In the genomic region with DNA sequence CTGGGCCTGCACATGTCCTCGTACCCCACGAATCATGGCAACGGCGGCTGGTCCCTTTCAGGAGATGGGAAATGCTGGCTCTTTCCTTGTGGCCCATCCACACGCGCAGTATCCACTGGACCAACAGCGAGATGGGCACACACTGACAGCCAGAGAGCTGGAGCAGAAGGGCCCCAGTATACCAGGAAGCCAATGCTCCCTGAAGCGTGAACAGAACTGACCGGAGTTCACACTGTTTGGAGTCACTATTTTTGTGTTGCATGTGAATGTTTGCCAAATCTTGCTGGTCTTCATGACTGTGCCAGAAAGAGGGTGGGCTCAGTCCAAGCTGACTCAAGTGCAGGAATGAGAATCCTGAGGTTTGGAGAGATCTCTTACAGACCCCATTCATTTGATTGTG, we compare ENCODE assay signal across 11 mouse cellular contexts. TPM values are rescaled to one million over a fixed set of nuclear protein-coding genes. Genes with fewer than 3 reads are reported as not detected.
DNase-seq lines count a peak whose midpoint lies in the region; ATAC-seq and TF ChIP-seq lines count a peak whose summit lies in the region.
"Had no signal": no experiment of that assay in that cellular context is flagged by ENCODE, and none has a peak within 500 bp of the region (broad histone marks: within the 10 kb centered on the region; RNA-seq: fewer than 3 reads in every experiment).

No protein-coding gene starts in this region.

- no peaks in the 10 kb centered on the region for H3K27me3 ChIP-seq in hindbrain, postnatal 0 days (ENCODE audit: insufficient read depth, low read length)
- H3K27me3 ChIP-seq in hindbrain, embryonic 11.5 days (ENCODE audit: control insufficient read depth, insufficient read depth, low read length): no peaks in the 10 kb centered on the region
- H3K27me3 ChIP-seq in kidney, embryonic 16.5 days (ENCODE audit: insufficient read depth, low read length): no peaks in the 10 kb centered on the region
- H3K27me3 ChIP-seq: liver, embryonic 13.5 days; megakaryocyte, embryonic 14.5 days had no signal

- no peaks in the 10 kb centered on the region for H3K9me3 ChIP-seq in hindbrain, postnatal 0 days (ENCODE audit: low read length)
- H3K9me3 ChIP-seq in hindbrain, embryonic 11.5 days (ENCODE audit: control insufficient read depth, low read length): no peaks in the 10 kb centered on the region
- no peaks in the 10 kb centered on the region for H3K9me3 ChIP-seq in kidney, embryonic 16.5 days (ENCODE audit: low read length)
- H3K9me3 ChIP-seq: embryonic facial prominence, embryonic 10.5 days; limb, embryonic 10.5 days; liver, embryonic 13.5 days had no signal

- WGBS in hindbrain, postnatal 0 days: 58% methylated on average over 9 of the region's 9 CpGs
- 92% methylated on average over 9 of the region's 9 CpGs for WGBS in hindbrain, embryonic 11.5 days
- WGBS in kidney, embryonic 16.5 days: 67% methylated on average over 9 of the region's 9 CpGs

- H3K4me1 ChIP-seq in hindbrain, postnatal 0 days (ENCODE audit: insufficient read depth, low read length): peaks cover 20% of the 10 kb centered on the region
- H3K4me1 ChIP-seq in hindbrain, embryonic 11.5 days (replicated peaks; ENCODE audit: control insufficient read depth, insufficient read depth, low read length): no peaks in the 10 kb centered on the region
- peaks cover 44% of the 10 kb centered on the region for H3K4me1 ChIP-seq in kidney, embryonic 16.5 days (ENCODE audit: insufficient read depth, low read length)
- H3K4me1 ChIP-seq: liver, embryonic 13.5 days; megakaryocyte, embryonic 14.5 days had no signal

- no peaks in the 10 kb centered on the region for H3K36me3 ChIP-seq in hindbrain, postnatal 0 days (ENCODE audit: insufficient read depth, low read length)
- no peaks in the 10 kb centered on the region for H3K36me3 ChIP-seq in hindbrain, embryonic 11.5 days (ENCODE audit: control insufficient read depth, insufficient read depth, low read length)
- no peaks in the 10 kb centered on the region for H3K36me3 ChIP-seq in kidney, embryonic 16.5 days (ENCODE audit: insufficient read depth, low read length)
- H3K36me3 ChIP-seq: liver, embryonic 13.5 days had no signal

- H3K9ac ChIP-seq in hindbrain, postnatal 0 days (replicated peaks; ENCODE audit: low read length): no peak overlapping the region
- H3K9ac ChIP-seq in hindbrain, embryonic 11.5 days (ENCODE audit: low read depth, low read length): no peak overlapping the region
- H3K9ac ChIP-seq in kidney, embryonic 16.5 days (replicated peaks; ENCODE audit: low read length): no peak overlapping the region
- H3K9ac ChIP-seq: liver, embryonic 13.5 days had no signal

- peak; percentile 82 for DNase-seq in hindbrain, postnatal 0 days (ENCODE audit: low spot score)
- no peak for DNase-seq in hindbrain, embryonic 11.5 days (ENCODE audit: low spot score)
- DNase-seq in NIH3T3 (ENCODE audit: low read depth): peak; percentile 42
- DNase-seq in cerebellum, postnatal 10 days: peak; percentile 88 to 92
- no peak for DNase-seq in layer of hippocampus, adult 11-12 months (ENCODE audit: low spot score)
- no peak for DNase-seq in gastrocnemius, adult 2 months
- DNase-seq: liver, embryonic 13.5 days had no signal

- no peak overlapping the region for H3K27ac ChIP-seq in hindbrain, postnatal 0 days
- H3K27ac ChIP-seq in hindbrain, embryonic 11.5 days (ENCODE audit: low read depth, low read length): no peak overlapping the region
- H3K27ac ChIP-seq in kidney, embryonic 16.5 days (ENCODE audit: low read length): peak overlapping the region; percentile 60
- no peak overlapping the region for H3K27ac ChIP-seq in gastrocnemius, adult 2 months
- H3K27ac ChIP-seq: embryonic facial prominence, embryonic 10.5 days; limb, embryonic 10.5 days; liver, embryonic 13.5 days had no signal

- H3K4me3 ChIP-seq in hindbrain, postnatal 0 days (ENCODE audit: low read length): no peak overlapping the region
- no peak overlapping the region for H3K4me3 ChIP-seq in hindbrain, embryonic 11.5 days (ENCODE audit: low read depth, low read length)
- no peak overlapping the region for H3K4me3 ChIP-seq in kidney, embryonic 16.5 days (ENCODE audit: low read length)
- H3K4me3 ChIP-seq in gastrocnemius, adult 2 months: no peak overlapping the region
- H3K4me3 ChIP-seq: embryonic facial prominence, embryonic 10.5 days; limb, embryonic 10.5 days; liver, embryonic 13.5 days; megakaryocyte, embryonic 14.5 days had no signal

- H3K4me2 ChIP-seq in hindbrain, postnatal 0 days (ENCODE audit: low read depth, low read length): no peak overlapping the region
- H3K4me2 ChIP-seq in hindbrain, embryonic 11.5 days (replicated peaks; ENCODE audit: low read depth, low read length): no peak overlapping the region
- H3K4me2 ChIP-seq in kidney, embryonic 16.5 days (replicated peaks; ENCODE audit: low read depth, low read length): no peak overlapping the region
- H3K4me2 ChIP-seq: liver, embryonic 13.5 days had no signal

- no peak for TF ChIP-seq CTCF in hindbrain, postnatal 0 days (IDR thresholded peaks at IDR 0.05; ENCODE audit: low read depth)
- TF ChIP-seq CTCF in gastrocnemius, adult 2 months (IDR thresholded peaks at IDR 0.05): no peak

- intact Hi-C loops in gastrocnemius, adult 2 months (cut with DNase I): no loop called here

- ATAC-seq in hindbrain, postnatal 0 days: peak; percentile 85
- ATAC-seq in hindbrain, embryonic 11.5 days (ENCODE audit: low FRiP score): no peak
- peak; percentile 81 for ATAC-seq in kidney, embryonic 16.5 days (ENCODE audit: low FRiP score, low TSS enrichment)

RNA-seq across cellular contexts. Expression of gene Rps6ka2, which starts 58.6 kb away (rescaled TPM):
- total RNA-seq in hindbrain, postnatal 0 days (2014; rRNA removed): 32.7 and 38.9 TPM in 2 replicates
- polyA plus RNA-seq in hindbrain, postnatal 0 days (2015; fragmentation: Nextera tagmentation; extraction: Ambion mirVana): 14.0 and 15.4 TPM in 2 replicates
- 22.5 and 27.2 TPM in 2 replicates for polyA plus RNA-seq in hindbrain, embryonic 11.5 days (2014; fragmentation: Nextera tagmentation; extraction: Ambion mirVana)
- 18.7 and 22.5 TPM in 2 replicates for polyA plus RNA-seq in kidney, embryonic 16.5 days (2015; fragmentation: Nextera tagmentation; extraction: Ambion mirVana)
- 100 to 1,000 TPM in 1 of 2 experiments, 10 to 100 TPM in 1; 86.7 to 120 TPM for total RNA-seq in gastrocnemius, adult 2 months (2021)

Comparison
In these comparisons a context has a peak if more than half of its experiments do, and no peak if none do; other contexts are left out.
1. DNase-seq: peak in hindbrain, postnatal 0 days (single experiment), NIH3T3 (single experiment) and cerebellum, postnatal 10 days (2 of 2); none in hindbrain, embryonic 11.5 days (single experiment), layer of hippocampus, adult 11-12 months (single experiment) and gastrocnemius, adult 2 months (single experiment).